Mouse (Mus musculus): Measurements from ENCODE around the gene Ccsap. TPM values are rescaled to one million over a fixed set of nuclear protein-coding genes. Genes with fewer than 3 reads are reported as not detected.
"Not testable (repeated sequence)": the region's sequence is repeated elsewhere in the genome, so short reads cannot be mapped to it uniquely, and the experiment has no call there.

Gene Ccsap
- polyA plus RNA-seq, 1 experiment: not detected

DNA sequence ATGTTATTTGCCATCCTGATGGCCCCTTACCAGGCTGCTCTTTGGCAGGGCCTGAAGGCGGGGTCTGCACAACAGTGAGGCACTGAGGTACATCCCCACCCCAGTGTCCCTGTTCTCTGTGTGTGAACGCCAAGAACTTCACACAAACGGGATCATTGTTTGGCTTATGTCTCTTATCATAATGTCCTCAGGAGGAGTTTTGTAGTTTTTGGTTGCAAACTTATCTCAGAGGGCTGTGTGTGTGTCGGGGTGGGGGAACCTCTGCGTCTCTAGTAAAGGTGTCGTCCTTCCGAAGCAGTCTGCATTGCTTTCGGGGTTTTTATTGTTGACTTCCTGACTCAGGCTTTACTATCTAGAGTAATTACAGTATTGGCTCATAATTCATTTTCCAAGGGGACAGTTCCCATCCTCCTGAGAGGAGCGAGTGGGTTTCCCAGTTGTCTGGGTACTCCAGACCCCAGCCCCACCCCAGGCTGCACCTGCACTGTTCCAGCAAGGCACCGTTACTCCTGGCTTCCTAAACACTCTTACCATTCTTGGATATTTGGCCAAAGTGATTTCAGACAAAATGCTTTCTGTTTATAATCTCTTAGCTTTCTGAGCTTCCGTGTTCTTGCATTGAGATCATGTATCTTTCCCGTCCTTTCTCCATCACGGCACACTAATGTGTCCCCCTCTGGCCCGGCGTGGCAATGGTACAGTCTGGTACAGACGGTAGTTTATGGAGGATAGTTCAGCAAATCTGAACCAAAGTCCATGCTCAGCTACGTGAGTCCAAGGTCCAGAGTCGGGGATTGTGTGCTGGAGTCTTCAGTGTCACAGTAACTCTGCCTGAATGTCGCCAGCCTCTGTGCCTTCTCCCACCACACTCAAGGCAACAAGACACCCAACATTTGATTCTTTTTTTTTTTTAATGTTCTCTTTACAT is 40.1 kb downstream of the Ccsap start:
- H3K4me1 ChIP-seq (ENCODE audit: control insufficient read depth, insufficient read depth, low read length): peaks cover 14% of the 10 kb centered on the region
- TF ChIP-seq CTCF (IDR thresholded peaks at IDR 0.05; ENCODE audit: insufficient read depth, low read depth, low read length) (no peak), POLR2A (IDR thresholded peaks at IDR 0.05; ENCODE audit: insufficient read depth, low read depth, low read length) (no peak)
- no peak overlapping the region for H3K27ac ChIP-seq (ENCODE audit: insufficient read depth, low read depth, low read length)
- WGBS: 70% methylated on average over 19 of the region's 19 CpGs
- no peak overlapping the region for H3K4me3 ChIP-seq (ENCODE audit: insufficient read depth, low read depth, low read length)

GRCm38 (mm10) chr8:123817747-123818146 is 42.3 kb downstream of the Ccsap start:
- Histone ChIP-seq H3K4me3 (ENCODE audit: insufficient read depth, low read depth, low read length) (no peak overlapping the region), H3K4me1 (ENCODE audit: control insufficient read depth, insufficient read depth, low read length) (peaks cover 23% of the 10 kb centered on the region), H3K27ac (ENCODE audit: insufficient read depth, low read depth, low read length) (no peak overlapping the region)
- no peak for TF ChIP-seq CTCF (IDR thresholded peaks at IDR 0.05; ENCODE audit: insufficient read depth, low read depth, low read length)
- TF ChIP-seq POLR2A (IDR thresholded peaks at IDR 0.05; ENCODE audit: insufficient read depth, low read depth, low read length): no peak
- WGBS: 93% methylated on average over 11 of the region's 11 CpGs

DNA sequence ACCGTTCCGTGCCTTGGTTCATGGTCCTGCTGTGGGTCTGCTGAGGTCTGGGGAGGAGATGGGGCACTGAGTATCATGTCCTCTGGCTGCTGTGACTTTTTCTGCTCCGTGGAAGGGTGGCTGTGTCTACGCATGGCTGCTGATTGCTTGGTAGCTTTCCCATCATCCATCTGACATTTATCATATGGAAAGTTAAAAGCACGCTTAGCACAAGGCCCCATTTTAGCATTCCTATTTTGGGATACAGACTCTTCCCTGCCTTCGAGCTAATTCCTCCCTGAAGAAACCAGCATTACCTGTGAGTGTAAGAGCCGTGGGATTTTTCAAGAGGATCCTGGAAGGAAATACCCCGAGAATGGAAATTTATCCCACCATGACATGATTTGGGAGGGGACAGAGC is 43.1 kb downstream of the Ccsap start:
- Histone ChIP-seq H3K4me3 (ENCODE audit: insufficient read depth, low read depth, low read length) (no peak overlapping the region), H3K4me1 (ENCODE audit: control insufficient read depth, insufficient read depth, low read length) (peaks cover 23% of the 10 kb centered on the region), H3K27ac (ENCODE audit: insufficient read depth, low read depth, low read length) (no peak overlapping the region; the same call in 1 of the 2 replicates)
- 55% methylated on average over 8 of the region's 8 CpGs for WGBS
- TF ChIP-seq POLR2A (IDR thresholded peaks at IDR 0.05; ENCODE audit: insufficient read depth, low read depth, low read length) (no peak), CTCF (IDR thresholded peaks at IDR 0.05; ENCODE audit: insufficient read depth, low read depth, low read length) (no peak)

DNA sequence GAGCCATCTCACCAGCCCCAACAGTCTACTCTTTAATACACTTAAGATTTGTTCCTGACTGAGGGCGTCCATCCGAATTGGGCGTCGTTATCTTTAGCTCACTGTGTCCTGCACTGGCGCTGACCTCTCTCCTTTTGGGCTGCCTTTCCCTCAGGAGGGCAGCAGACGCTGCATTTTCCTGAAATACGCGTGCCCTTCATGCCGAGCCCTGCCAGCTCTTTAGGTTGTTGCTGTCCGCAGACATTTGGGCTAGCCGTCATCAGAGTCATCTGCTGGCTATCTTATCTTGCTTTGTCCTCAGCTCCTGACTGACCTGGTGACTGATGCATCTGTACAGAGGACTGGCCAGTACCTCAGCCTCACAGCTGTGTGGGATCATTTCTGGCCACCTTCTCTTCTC is 44.7 kb downstream of the Ccsap start:
- TF ChIP-seq CTCF (IDR thresholded peaks at IDR 0.05; ENCODE audit: insufficient read depth, low read depth, low read length) (no peak), POLR2A (IDR thresholded peaks at IDR 0.05; ENCODE audit: insufficient read depth, low read depth, low read length) (no peak)
- Histone ChIP-seq H3K4me1 (ENCODE audit: control insufficient read depth, insufficient read depth, low read length) (peaks cover 27% of the 10 kb centered on the region), H3K27ac (ENCODE audit: insufficient read depth, low read depth, low read length) (no peak overlapping the region), H3K4me3 (ENCODE audit: insufficient read depth, low read depth, low read length) (no peak overlapping the region)
- 92% methylated on average over 11 of the region's 11 CpGs for WGBS

GRCm38 (mm10) chr8:123813892-123814266 is 46.1 kb downstream of the Ccsap start:
- 83% methylated on average over 4 of the region's 4 CpGs for WGBS
- TF ChIP-seq CTCF (IDR thresholded peaks at IDR 0.05; ENCODE audit: insufficient read depth, low read depth, low read length): no peak
- no peak for TF ChIP-seq POLR2A (IDR thresholded peaks at IDR 0.05; ENCODE audit: insufficient read depth, low read depth, low read length)
- Histone ChIP-seq H3K4me1 (ENCODE audit: control insufficient read depth, insufficient read depth, low read length) (peaks cover 25% of the 10 kb centered on the region), H3K4me3 (ENCODE audit: insufficient read depth, low read depth, low read length) (no peak overlapping the region), H3K27ac (ENCODE audit: insufficient read depth, low read depth, low read length) (no peak overlapping the region)

DNA sequence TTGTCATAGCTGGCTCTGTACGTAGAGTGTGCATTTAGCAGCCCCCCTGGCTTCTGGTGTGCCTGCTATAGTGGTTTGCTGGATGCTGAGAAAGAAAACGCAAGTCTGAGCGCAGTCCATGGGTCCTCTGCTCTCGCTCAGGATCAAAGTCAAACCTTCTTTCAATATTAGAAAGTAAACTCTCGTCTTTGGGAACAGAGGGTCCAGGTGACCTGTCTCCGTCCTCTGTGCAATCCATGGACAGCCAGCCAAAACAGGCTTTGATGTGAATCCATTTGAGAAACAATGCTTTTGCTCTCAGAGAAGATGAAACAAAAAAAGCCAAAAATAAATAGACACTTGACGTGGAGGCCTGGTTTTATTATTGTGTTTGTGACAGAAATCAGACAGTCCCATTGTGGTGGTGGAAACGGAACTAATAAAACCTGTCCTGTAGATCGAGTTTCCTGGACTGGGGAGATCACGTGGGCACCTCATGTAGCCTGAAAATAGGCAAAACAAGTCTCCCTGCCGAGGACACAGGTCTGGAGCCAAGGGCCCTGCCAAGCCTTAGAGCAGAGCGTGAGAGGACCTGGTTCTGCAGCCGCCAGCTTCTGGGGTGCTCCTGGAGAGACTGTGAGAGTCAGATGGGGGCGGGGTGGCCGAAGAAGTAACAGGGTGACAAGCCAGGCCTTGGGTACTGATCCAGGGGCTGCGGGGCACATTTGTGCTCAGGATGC is 46.7 kb downstream of the Ccsap start:
- TF ChIP-seq POLR2A (IDR thresholded peaks at IDR 0.05; ENCODE audit: insufficient read depth, low read depth, low read length) (no peak), CTCF (IDR thresholded peaks at IDR 0.05; ENCODE audit: insufficient read depth, low read depth, low read length) (no peak)
- H3K27ac ChIP-seq (ENCODE audit: insufficient read depth, low read depth, low read length): no peak overlapping the region
- no peak overlapping the region for H3K4me3 ChIP-seq (ENCODE audit: insufficient read depth, low read depth, low read length)
- 53% methylated on average over 16 of the region's 16 CpGs for WGBS
- H3K4me1 ChIP-seq (ENCODE audit: control insufficient read depth, insufficient read depth, low read length): peaks cover 28% of the 10 kb centered on the region

DNA sequence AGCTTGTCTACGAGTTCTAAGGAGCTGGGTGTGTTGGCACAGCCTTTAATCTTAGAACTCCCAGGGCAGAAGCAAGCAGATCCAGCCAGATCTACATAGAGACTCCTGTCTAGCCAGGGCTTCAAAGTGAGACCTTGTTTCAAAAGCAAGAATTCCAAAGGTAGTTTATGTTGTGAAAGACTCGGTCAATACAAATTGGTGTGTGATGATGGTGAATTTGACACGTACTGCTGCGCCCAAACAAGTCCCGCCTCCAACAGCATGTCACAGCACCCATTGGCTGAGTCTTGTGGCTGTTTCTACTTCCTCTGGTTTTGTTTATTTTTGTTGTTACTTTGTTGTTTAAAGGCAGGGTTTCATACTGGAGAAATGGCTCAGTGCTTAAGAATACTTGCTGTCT is 47.8 kb downstream of the Ccsap start:
- Histone ChIP-seq H3K27ac (ENCODE audit: insufficient read depth, low read depth, low read length) (no peak overlapping the region), H3K4me3 (ENCODE audit: insufficient read depth, low read depth, low read length) (no peak overlapping the region), H3K4me1 (ENCODE audit: control insufficient read depth, insufficient read depth, low read length) (peaks cover 34% of the 10 kb centered on the region)
- TF ChIP-seq CTCF (IDR thresholded peaks at IDR 0.05; ENCODE audit: insufficient read depth, low read depth, low read length): no peak
- no peak for TF ChIP-seq POLR2A (IDR thresholded peaks at IDR 0.05; ENCODE audit: insufficient read depth, low read depth, low read length)
- 71% methylated on average over 5 of the region's 5 CpGs for WGBS

- H3K27ac ChIP-seq (ENCODE audit: insufficient read depth, low read depth, low read length); H3K4me3 ChIP-seq (ENCODE audit: insufficient read depth, low read depth, low read length): not testable (repeated sequence)
- 83% methylated on average over 4 of the region's 4 CpGs for WGBS
- H3K4me1 ChIP-seq (ENCODE audit: control insufficient read depth, insufficient read depth, low read length): peaks cover 35% of the 10 kb centered on the region
Observed at GRCm38 (mm10) chr8:123809342-123809741, 50.7 kb downstream of the Ccsap start.

DNA sequence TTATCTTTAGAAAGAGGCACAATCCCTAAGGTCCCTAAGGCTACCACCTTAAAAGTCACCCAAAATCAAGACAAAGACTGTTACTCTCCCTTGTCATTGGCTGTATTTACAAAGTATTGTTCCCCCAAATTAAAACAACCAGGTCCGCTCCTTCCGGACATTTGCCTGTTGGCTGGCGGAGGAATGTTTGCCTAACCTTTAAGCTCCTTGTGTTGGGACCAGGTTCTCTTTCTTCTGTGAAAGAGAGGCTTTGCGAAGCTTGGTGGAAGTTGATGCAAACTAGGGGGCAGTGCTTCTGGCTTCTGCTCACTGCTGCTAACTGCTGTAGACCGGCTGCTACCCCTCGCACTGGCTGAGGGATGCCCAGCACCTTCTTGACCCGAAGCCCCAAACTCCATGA is 51.3 kb downstream of the Ccsap start:
- Histone ChIP-seq H3K27ac (ENCODE audit: insufficient read depth, low read depth, low read length) (no peak overlapping the region), H3K4me1 (ENCODE audit: control insufficient read depth, insufficient read depth, low read length) (peaks cover 37% of the 10 kb centered on the region), H3K4me3 (ENCODE audit: insufficient read depth, low read depth, low read length) (no peak overlapping the region)
- 81% methylated on average over 7 of the region's 7 CpGs for WGBS
- no peak for TF ChIP-seq POLR2A (IDR thresholded peaks at IDR 0.05; ENCODE audit: insufficient read depth, low read depth, low read length)
- TF ChIP-seq CTCF (IDR thresholded peaks at IDR 0.05; ENCODE audit: insufficient read depth, low read depth, low read length): no peak
